Mouse (Mus musculus) neural tube, embryonic 14.5 days (tissue): ENCODE data around the gene Gm21760. TPM values are rescaled to one million over a fixed set of nuclear protein-coding genes. Genes with fewer than 3 reads are reported as not detected.
"Not testable (repeated sequence)": the region's sequence is repeated elsewhere in the genome, so short reads cannot be mapped to it uniquely, and the experiment has no call there.

ENCODE experiments used
- ATAC-seq: fragments of 200-750 bp; cut with Nextera tagmentation; 2 replicates; pipeline ENCODE4 v1.8.0; 2017; ENCODE audit warnings: low read depth, mild to moderate bottlenecking, moderate TSS enrichment, moderate library complexity
- H3K27ac ChIP-seq: fragments of 300-500 bp; sonication (generic); 2 replicates; pipeline ENCODE4 v1.5.1; 2014; ENCODE audit warnings: low read depth, mild to moderate bottlenecking, control low read depth, low read length, moderate library complexity, mixed read lengths
- H3K27me3 ChIP-seq: fragments of 300-500 bp; sonication (generic); 2 replicates; pipeline ENCODE4 v1.6.1; 2014; ENCODE audit warnings: low read length; ENCODE audit not compliant: control insufficient read depth, insufficient read depth
- H3K36me3 ChIP-seq: fragments of 300-500 bp; sonication (generic); 2 replicates; pipeline ENCODE4 v1.6.1; 2014; ENCODE audit warnings: low read length, mixed read lengths; ENCODE audit not compliant: control insufficient read depth, insufficient read depth
- H3K4me1 ChIP-seq: fragments of 300-500 bp; sonication (generic); 2 replicates; pipeline ENCODE4 v1.6.1; 2014; ENCODE audit warnings: low read length; ENCODE audit not compliant: control insufficient read depth, insufficient read depth
- H3K4me2 ChIP-seq: fragments of 300-500 bp; sonication (generic); 2 replicates; pipeline ENCODE4 v1.6.1; 2014; ENCODE audit warnings: mild to moderate bottlenecking, low read depth, low read length, control low read depth
- H3K4me3 ChIP-seq: fragments of 300-500 bp; sonication (generic); 2 replicates; pipeline ENCODE4 v1.5.1; 2014; ENCODE audit warnings: low read depth, low read length, control low read depth, mixed read lengths
- H3K9ac ChIP-seq: fragments of 300-500 bp; sonication (generic); replicated peaks from 2 replicates; pipeline ENCODE4 v1.6.1; 2014; ENCODE audit warnings: low read depth, mild to moderate bottlenecking, control low read depth, low read length, mixed read lengths
- H3K9me3 ChIP-seq: fragments of 300-500 bp; sonication (generic); 2 replicates; pipeline ENCODE4 v1.6.1; 2016; ENCODE audit warnings: low read length; ENCODE audit not compliant: control insufficient read depth
- WGBS: fragments of 180-500 bp; shearing (Covaris S2); extraction: QIAGEN DNeasy Blood & Tissue Kit; methylation state at CpG from one replicate; pipeline ENCODE4 v1.1.7; 2014; 5-methylcytosine and 5-hydroxymethylcytosine counted together
- polyA plus RNA-seq: library from polyadenylated mRNA; unstranded; fragments of >200 nt; fragmentation: Nextera tagmentation; extraction: Ambion mirVana; gene quantifications from 2 replicates; pipeline ENCODE4 v1.2.1, GENCODE M21; 2014

Gene Gm21760
- polyA plus RNA-seq, result not detected in 2 replicates

- not testable (repeated sequence) for H3K9ac ChIP-seq, H3K9me3 ChIP-seq, ATAC-seq, H3K4me3 ChIP-seq, H3K4me2 ChIP-seq, H3K27ac ChIP-seq, H3K36me3 ChIP-seq, H3K4me1 ChIP-seq, H3K27me3 ChIP-seq
- no CpG with 5 or more reads among the region's 6 CpGs for WGBS
Observed at GRCm38 (mm10) chrY:80133479-80133878, at the start of gene Gm21760. Gene Gm21760, plus strand, starts transcription at chrY:80133779.
